Mouse (Mus musculus) CH12.LX (cell line): ENCODE data around the gene Slc44a1.

Experiments used
- CTCF ChIP-seq, 2 experiments: IDR thresholded peaks in 1 of 2; conservative IDR thresholded peaks in 1 of 2; 2 replicates each; pipeline ENCODE4 v1.5.1; 2011 to 2012; ENCODE audit warnings: low read depth in 2 of 2, low read length in 2 of 2, improper control_type of control experiment in 1 of 2, inconsistent platforms in 1 of 2, mild to moderate bottlenecking in 1 of 2, moderate library complexity in 1 of 2
- E2F4 ChIP-seq: IDR thresholded peaks from 2 replicates; pipeline ENCODE4 v1.6.1; 2011; ENCODE audit warnings: low read depth, low read length, improper control_type of control experiment; ENCODE audit not compliant: insufficient replicate concordance
- EP300 ChIP-seq: IDR thresholded peaks from 2 replicates; pipeline ENCODE4 v1.6.1; 2011; ENCODE audit warnings: low read length, improper control_type of control experiment
- GABPA ChIP-seq: IDR thresholded peaks from 2 replicates; pipeline ENCODE4 v1.6.1; 2012; ENCODE audit warnings: low read depth, low read length, improper control_type of control experiment, inconsistent platforms; ENCODE audit not compliant: insufficient replicate concordance
- HCFC1 ChIP-seq: IDR thresholded peaks from 2 replicates; pipeline ENCODE4 v1.6.1; 2012; ENCODE audit warnings: low read depth, mild to moderate bottlenecking, inconsistent platforms, low read length, improper control_type of control experiment
- JUN ChIP-seq: IDR thresholded peaks from 2 replicates; pipeline ENCODE4 v1.6.1; 2011; ENCODE audit warnings: low read depth, mild to moderate bottlenecking, low read length, improper control_type of control experiment, moderate library complexity; ENCODE audit not compliant: insufficient read depth
- MAFK ChIP-seq: IDR thresholded peaks from 2 replicates; pipeline ENCODE4 v1.6.1; 2011; ENCODE audit warnings: low read length, improper control_type of control experiment; ENCODE audit not compliant: insufficient replicate concordance
- MYC ChIP-seq: IDR thresholded peaks from 2 replicates; pipeline ENCODE4 v1.6.1; 2011; ENCODE audit warnings: low read depth, mild to moderate bottlenecking, improper control_type of control experiment, low read length
- NRF1 ChIP-seq: IDR thresholded peaks from 2 replicates; pipeline ENCODE4 v1.6.1; 2014; ENCODE audit warnings: low read depth, mild to moderate bottlenecking, inconsistent platforms, low read length, improper control_type of control experiment, moderate library complexity
- POLR2A ChIP-seq: IDR thresholded peaks from 2 replicates; pipeline ENCODE4 v1.6.1; 2011; ENCODE audit warnings: low read depth, mild to moderate bottlenecking, improper control_type of control experiment, low read length
- ZNF384 ChIP-seq: IDR thresholded peaks from 2 replicates; pipeline ENCODE4 v1.6.1; 2012; ENCODE audit warnings: low read depth, low read length, improper control_type of control experiment, inconsistent platforms

DNA sequence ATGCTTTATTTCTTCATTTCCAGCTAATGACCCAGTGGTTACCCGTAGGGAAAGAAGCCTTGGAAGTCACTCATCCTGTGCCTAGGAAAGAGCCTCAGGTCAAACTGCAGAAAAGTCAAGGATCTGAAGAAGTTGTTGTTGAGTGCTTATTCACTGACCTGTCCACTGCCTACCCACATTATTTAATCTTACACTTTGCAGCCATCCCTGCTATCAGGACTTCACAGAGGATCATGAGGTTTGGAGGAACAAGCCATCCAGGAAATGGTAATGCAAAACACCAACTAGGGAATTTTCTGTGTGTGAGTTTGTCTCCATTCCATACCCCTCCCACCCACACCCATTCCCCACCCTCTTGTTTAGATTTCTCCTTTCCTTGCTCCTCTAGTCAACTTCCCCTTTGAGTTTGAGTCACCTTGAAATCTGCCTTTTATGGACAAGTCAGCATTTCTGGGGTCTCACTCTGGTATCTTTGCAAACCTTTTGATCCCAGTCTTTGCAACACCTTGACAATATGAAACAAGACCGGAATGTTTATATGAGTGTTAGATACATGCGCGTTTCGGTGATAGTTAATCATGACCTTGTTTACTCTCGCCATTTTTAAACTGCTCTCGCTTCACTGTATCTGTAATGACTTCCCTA is 1.3 kb upstream of the Slc44a1 start:
- TF ChIP-seq CTCF (conservative IDR thresholded peaks at IDR 0.05 in 1 of 2, IDR thresholded peaks at IDR 0.05 in 1 of 2; ENCODE audit: low read depth in 2 of 2, low read length in 2 of 2) (no peak), POLR2A (no peak), JUN (no peak), MYC (no peak), EP300 (no peak), E2F4 (no peak), MAFK (peak; percentile 81), NRF1 (no peak), ZNF384 (no peak), GABPA (no peak), HCFC1 (no peak)
